Mouse (Mus musculus) heart, embryonic 11.5 days (tissue): ENCODE measurements at regions not wholly inside any gene's neighbourhood (a gene's known extent, or its start where the extent isn't known, plus 50 kb on each side); places are given as distances from the start of the nearest gene placed in this dataset.

Source experiments
- ATAC-seq: fragments of 200-750 bp; cut with Nextera tagmentation; replicated peaks from 2 replicates; pipeline ENCODE4 v1.8.0; 2017; ENCODE audit warnings: moderate library complexity; ENCODE audit not compliant: insufficient number of reproducible peaks, low FRiP score, low TSS enrichment
- H3K27ac ChIP-seq: fragments of 300-500 bp; sonication (generic); 2 replicates; pipeline ENCODE4 v1.5.1; 2014; ENCODE audit warnings: mild to moderate bottlenecking, low read depth, low read length
- H3K27me3 ChIP-seq: fragments of 300-500 bp; sonication (generic); 2 replicates; pipeline ENCODE4 v1.6.1; 2014; ENCODE audit warnings: mild to moderate bottlenecking, low read length, mixed read lengths; ENCODE audit not compliant: control insufficient read depth, insufficient read depth
- H3K36me3 ChIP-seq: fragments of 300-500 bp; sonication (generic); 2 replicates; pipeline ENCODE4 v1.6.1; 2014; ENCODE audit warnings: mild to moderate bottlenecking, low read length, moderate library complexity, mixed read lengths; ENCODE audit not compliant: control insufficient read depth, insufficient read depth
- H3K4me1 ChIP-seq: fragments of 300-500 bp; sonication (generic); 2 replicates; pipeline ENCODE4 v1.6.1; 2014; ENCODE audit warnings: low read length; ENCODE audit not compliant: control insufficient read depth, insufficient read depth
- H3K4me2 ChIP-seq: fragments of 300-500 bp; sonication (generic); 2 replicates; pipeline ENCODE4 v1.6.1; 2014; ENCODE audit warnings: mild to moderate bottlenecking, moderate library complexity
- H3K4me3 ChIP-seq: fragments of 300-500 bp; sonication (generic); 2 replicates; pipeline ENCODE4 v1.5.1; 2014; ENCODE audit warnings: low read depth, low read length
- H3K9ac ChIP-seq: fragments of 300-500 bp; sonication (generic); 2 replicates; pipeline ENCODE4 v1.6.1; 2014; ENCODE audit warnings: mild to moderate bottlenecking, low read depth, low read length, moderate library complexity
- H3K9me3 ChIP-seq: fragments of 300-500 bp; sonication (generic); replicated peaks from 2 replicates; pipeline ENCODE4 v1.6.1; 2016; ENCODE audit warnings: low read length; ENCODE audit not compliant: control insufficient read depth
- WGBS: fragments of 180-500 bp; shearing (Covaris S2); extraction: QIAGEN DNeasy Blood & Tissue Kit; methylation state at CpG from one replicate; pipeline ENCODE4 v1.1.7; 2014; ENCODE audit not compliant: insufficient replicate concordance; 5-methylcytosine and 5-hydroxymethylcytosine counted together

GRCm38 (mm10) chr1:164508106-164508505 lies 50.0 kb upstream of the Atp1b1 start:
- no peak overlapping the region for H3K9ac ChIP-seq
- no peaks in the 10 kb centered on the region for H3K36me3 ChIP-seq
- peaks cover 4% of the 10 kb centered on the region; the same call in 1 of the 2 replicates for H3K4me1 ChIP-seq
- no peak overlapping the region for H3K4me2 ChIP-seq
- 77% methylated on average over 5 of the region's 5 CpGs for WGBS
- H3K27me3 ChIP-seq, result no peaks in the 10 kb centered on the region
- ATAC-seq, result no peak
- H3K4me3 ChIP-seq, result no peak overlapping the region
- no peaks in the 10 kb centered on the region for H3K9me3 ChIP-seq
- H3K27ac ChIP-seq, result no peak overlapping the region
